ENCODE assay signal across 8 mouse cellular contexts in the genomic region with DNA sequence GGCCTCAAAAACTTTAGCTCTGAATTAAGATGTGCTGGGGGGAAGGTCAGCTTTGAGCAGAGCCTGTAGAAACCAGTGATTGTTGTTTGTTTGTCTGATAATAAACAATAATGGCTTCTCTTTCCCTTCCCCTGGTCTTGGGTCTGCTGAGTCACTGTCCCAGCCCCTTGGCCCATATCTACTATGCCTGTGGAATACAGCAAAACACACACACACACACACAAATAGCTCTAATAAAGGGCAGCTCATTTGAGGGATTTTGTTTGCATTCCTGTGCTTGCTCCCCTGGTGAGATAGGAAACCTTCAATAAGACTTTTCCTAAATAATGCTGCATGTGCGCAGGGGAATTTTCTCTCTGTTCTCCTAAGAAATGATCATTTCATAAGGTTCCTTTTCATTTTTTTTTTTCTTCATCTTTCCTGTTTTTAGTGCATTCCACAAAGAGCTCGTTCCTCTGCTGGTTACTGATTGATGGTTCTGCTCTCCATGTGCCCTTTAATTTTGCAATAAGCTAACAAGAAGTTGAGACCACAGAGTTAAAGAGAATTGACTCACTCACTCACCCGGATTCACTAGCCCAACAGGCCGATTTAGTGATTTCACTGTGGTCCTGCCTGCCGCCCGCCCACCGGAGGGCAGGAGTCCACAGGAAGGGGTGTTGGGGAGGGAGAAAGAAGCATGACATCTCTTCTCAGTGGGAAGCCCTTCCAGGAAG.
DNase-seq lines count a peak whose midpoint lies in the region; ATAC-seq and TF ChIP-seq lines count a peak whose summit lies in the region.

No protein-coding gene starts in this region.

- no peak overlapping the region for H3K4me2 ChIP-seq in intestine, embryonic 15.5 days (replicated peaks)
- no peak overlapping the region for H3K4me2 ChIP-seq in liver, postnatal 0 days (ENCODE audit: low read depth, low read length)

- peak; percentile 62 for TF ChIP-seq CTCF in layer of hippocampus, adult 2 months (conservative IDR thresholded peaks at IDR 0.05)
- peak; percentile 40 for TF ChIP-seq CTCF in liver, postnatal 0 days (IDR thresholded peaks at IDR 0.05; ENCODE audit: low read depth)

- peaks cover 4% of the 10 kb centered on the region; the same call in 1 of the 2 replicates for H3K4me1 ChIP-seq in intestine, embryonic 15.5 days (replicated peaks)
- H3K4me1 ChIP-seq in liver, postnatal 0 days (ENCODE audit: insufficient read depth) = peaks cover 22% of the 10 kb centered on the region

- no peak for DNase-seq in layer of hippocampus, adult 2 months (ENCODE audit: low spot score in 2 of 2)
- DNase-seq in layer of hippocampus, postnatal 25 days (ENCODE audit: extremely low spot score in 1 of 2, low spot score in 1 of 2) = no peak
- peak; percentile 24 for DNase-seq in adrenal gland, postnatal 25 days
- peak; percentile 67 for DNase-seq in liver, postnatal 0 days
- DNase-seq in thymus, postnatal 10 days (ENCODE audit: low spot score in 2 of 2) = no peak

- H3K9me3 ChIP-seq in intestine, embryonic 15.5 days = no peaks in the 10 kb centered on the region
- no peaks in the 10 kb centered on the region for H3K9me3 ChIP-seq in liver, postnatal 0 days (ENCODE audit: low read length)

- H3K9ac ChIP-seq in intestine, embryonic 15.5 days = no peak overlapping the region
- no peak overlapping the region for H3K9ac ChIP-seq in liver, postnatal 0 days (replicated peaks)

- no peak overlapping the region for H3K4me3 ChIP-seq in layer of hippocampus, adult 2 months
- no peak overlapping the region for H3K4me3 ChIP-seq in intestine, embryonic 15.5 days (replicated peaks)
- no peak overlapping the region for H3K4me3 ChIP-seq in liver, postnatal 0 days (ENCODE audit: low read depth, low read length)

- WGBS in intestine, embryonic 15.5 days = 38% methylated on average over 7 of the region's 7 CpGs
- WGBS in liver, postnatal 0 days (ENCODE audit: insufficient replicate concordance) = 41% methylated on average over 7 of the region's 7 CpGs

- H3K27ac ChIP-seq in layer of hippocampus, adult 2 months = 0 out of 2 replicates have a peak overlapping the region, but pooled peaks have one; percentile 37
- H3K27ac ChIP-seq in intestine, embryonic 15.5 days = peak overlapping the region; percentile 54
- H3K27ac ChIP-seq in liver, postnatal 0 days (ENCODE audit: low read depth) = peak overlapping the region; percentile 87

- H3K36me3 ChIP-seq in intestine, embryonic 15.5 days = no peaks in the 10 kb centered on the region
- H3K36me3 ChIP-seq in liver, postnatal 0 days (replicated peaks; ENCODE audit: insufficient read depth, low read length) = no peaks in the 10 kb centered on the region

- H3K27me3 ChIP-seq in intestine, embryonic 15.5 days (replicated peaks) = no peaks in the 10 kb centered on the region
- H3K27me3 ChIP-seq in liver, postnatal 0 days (ENCODE audit: insufficient read depth, low read length) = no peaks in the 10 kb centered on the region

- peak; percentile 40; the same call in 1 of the 2 replicates for TF ChIP-seq EP300 in liver, postnatal 0 days (IDR thresholded peaks at IDR 0.05; ENCODE audit: low read depth)

- peak; percentile 36 for ATAC-seq in intestine, embryonic 15.5 days
- ATAC-seq in liver, postnatal 0 days = peak; percentile 92
- no peak for ATAC-seq in inflammation-experienced regulatory T-cells, adult 6 months
- no peak for ATAC-seq in megakaryocyte-erythroid progenitor cell, adult 5-6 weeks (replicated peaks; ENCODE audit: low FRiP score, low TSS enrichment, poor library complexity, severe bottlenecking)

Comparison
In these comparisons a context has a peak if more than half of its experiments do, and no peak if none do; other contexts are left out.
1. DNase-seq: peak in adrenal gland, postnatal 25 days (single experiment) and liver, postnatal 0 days (single experiment); none in layer of hippocampus, adult 2 months (0 of 2), layer of hippocampus, postnatal 25 days (0 of 2) and thymus, postnatal 10 days (0 of 2).
2. H3K27ac ChIP-seq: peak in every context shown above with its lines; median percentile 87 in liver, postnatal 0 days; 54 in intestine, embryonic 15.5 days; 37 in layer of hippocampus, adult 2 months.
3. ATAC-seq: peak in intestine, embryonic 15.5 days (single experiment) and liver, postnatal 0 days (single experiment); none in inflammation-experienced regulatory T-cells, adult 6 months (single experiment) and megakaryocyte-erythroid progenitor cell, adult 5-6 weeks (single experiment).